In genomic region chr17:5491031-5491800, GRCm38 (mm10) we compare ENCODE assay signal across 8 mouse cellular contexts. TPM values are rescaled to one million over a fixed set of nuclear protein-coding genes. Genes with fewer than 3 reads are reported as not detected.
DNase-seq lines count a peak whose midpoint lies in the region; ATAC-seq and TF ChIP-seq lines count a peak whose summit lies in the region.

No protein-coding gene starts in this region.

- H3K79me2 ChIP-seq in C2C12 (ENCODE audit: control insufficient read depth, insufficient read depth) (no peaks in the 10 kb centered on the region), myocyte (ENCODE audit: control insufficient read depth, insufficient read depth) (no peaks in the 10 kb centered on the region)
- H3K79me2 ChIP-seq in liver, adult 2 months (ENCODE audit: control insufficient read depth, insufficient read depth, low read length): no peaks in the 10 kb centered on the region; the same call in 1 of the 2 replicates

- H3K4me3 ChIP-seq in C2C12 (ENCODE audit: insufficient read depth, poor library complexity, severe bottlenecking): peak overlapping the region; percentile 23
- H3K4me3 ChIP-seq in erythroblast, embryonic 14.5 days (replicated peaks): peak overlapping the region; percentile 93
- peak overlapping the region; percentile 64 for H3K4me3 ChIP-seq in heart, embryonic 11.5 days (ENCODE audit: low read depth, low read length)
- H3K4me3 ChIP-seq in kidney, embryonic 16.5 days (ENCODE audit: low read length): peak overlapping the region; percentile 77
- H3K4me3 ChIP-seq in liver, adult 2 months (ENCODE audit: insufficient read depth, low read depth, low read length): peak overlapping the region; percentile 76
- H3K4me3 ChIP-seq in myocyte: peak overlapping the region; percentile 33

- peak overlapping the region; percentile 45 for H3ac ChIP-seq in C2C12 (ENCODE audit: control insufficient read depth, insufficient read length, low read depth)
- H3ac ChIP-seq in myocyte (ENCODE audit: control insufficient read depth, insufficient read length): peak overlapping the region; percentile 33

- H3K4me1 ChIP-seq in erythroblast, embryonic 14.5 days (ENCODE audit: control insufficient read depth): peaks cover 51% of the 10 kb centered on the region
- H3K4me1 ChIP-seq in heart, embryonic 11.5 days (ENCODE audit: control insufficient read depth, insufficient read depth, low read length): peaks cover 7% of the 10 kb centered on the region
- H3K4me1 ChIP-seq in kidney, embryonic 16.5 days (ENCODE audit: insufficient read depth, low read length): peaks cover 3% of the 10 kb centered on the region; the same call in 1 of the 2 replicates
- H3K4me1 ChIP-seq in liver, adult 2 months (ENCODE audit: control insufficient read depth, insufficient read depth, low read length): peaks cover 8% of the 10 kb centered on the region

- DNase-seq in brain, embryonic 14.5 days (ENCODE audit: low read depth): peak; percentile 99
- peak; percentile 97 for DNase-seq in liver, adult 2 months (ENCODE audit: extremely low read depth, low read depth, low spot score)
- DNase-seq in splenic B cell, adult 2 months (ENCODE audit: low read depth, low spot score): peak; percentile 94

- peak overlapping the region; percentile 68 for H3K9ac ChIP-seq in heart, embryonic 11.5 days (ENCODE audit: low read depth, low read length)
- H3K9ac ChIP-seq in kidney, embryonic 16.5 days (replicated peaks; ENCODE audit: low read length): peak overlapping the region; percentile 77
- peak overlapping the region; percentile 79 for H3K9ac ChIP-seq in liver, adult 2 months (ENCODE audit: low read depth, low read length)

- peak; percentile 69; the same call in 1 of the 2 replicates for TF ChIP-seq POLR2A in brain, embryonic 14.5 days (IDR thresholded peaks at IDR 0.05; ENCODE audit: borderline replicate concordance, extremely low read depth, insufficient read depth, insufficient read length, poor library complexity, severe bottlenecking)
- TF ChIP-seq POLR2A in liver, adult 2 months (IDR thresholded peaks at IDR 0.05; ENCODE audit: extremely low read depth, insufficient read depth, low read length): peak; percentile 83
- TF ChIP-seq POLR2A in myocyte (IDR thresholded peaks at IDR 0.05; ENCODE audit: insufficient read length, low read depth): peak; percentile 31

- H3K4me2 ChIP-seq in heart, embryonic 11.5 days: peak overlapping the region; percentile 97
- H3K4me2 ChIP-seq in kidney, embryonic 16.5 days (replicated peaks; ENCODE audit: low read depth, low read length): peak overlapping the region; percentile 97
- peak overlapping the region; percentile 99 for H3K4me2 ChIP-seq in myocyte (ENCODE audit: low read depth)

- H3K79me3 ChIP-seq in C2C12 (ENCODE audit: low read depth): no peaks in the 10 kb centered on the region

- H3K9me3 ChIP-seq in erythroblast, embryonic 14.5 days (ENCODE audit: control insufficient read depth, low read length): no peaks in the 10 kb centered on the region
- H3K9me3 ChIP-seq in heart, embryonic 11.5 days (replicated peaks; ENCODE audit: control insufficient read depth, low read length): no peaks in the 10 kb centered on the region
- no peaks in the 10 kb centered on the region for H3K9me3 ChIP-seq in kidney, embryonic 16.5 days (ENCODE audit: low read length)

- TF ChIP-seq CTCF in C2C12 (IDR thresholded peaks at IDR 0.05; ENCODE audit: control insufficient read depth, insufficient read depth, insufficient read length): no peak
- no peak for TF ChIP-seq CTCF in brain, embryonic 14.5 days (IDR thresholded peaks at IDR 0.05; ENCODE audit: borderline replicate concordance, extremely low read depth, insufficient read depth, insufficient read length)
- TF ChIP-seq CTCF in liver, adult 2 months (IDR thresholded peaks at IDR 0.05; ENCODE audit: low read depth, low read length): no peak

- H3K27me3 ChIP-seq in C2C12 (ENCODE audit: control insufficient read depth, insufficient read depth, insufficient read length) (peaks cover 62% of the 10 kb centered on the region), myocyte (ENCODE audit: control insufficient read depth, insufficient read depth, insufficient read length) (peaks cover 37% of the 10 kb centered on the region)
- no peaks in the 10 kb centered on the region for H3K27me3 ChIP-seq in erythroblast, embryonic 14.5 days (ENCODE audit: control insufficient read depth)
- H3K27me3 ChIP-seq in heart, embryonic 11.5 days (ENCODE audit: control insufficient read depth, insufficient read depth, low read length): peaks cover 15% of the 10 kb centered on the region
- H3K27me3 ChIP-seq in kidney, embryonic 16.5 days (ENCODE audit: insufficient read depth, low read length): no peaks in the 10 kb centered on the region
- no peaks in the 10 kb centered on the region for H3K27me3 ChIP-seq in liver, adult 2 months (ENCODE audit: control insufficient read depth, insufficient read depth, low read length)
- H3K27me3 ChIP-seq in splenic B cell, adult 2 months (ENCODE audit: control insufficient read depth, insufficient read depth, low read length, poor library complexity, severe bottlenecking): no peaks in the 10 kb centered on the region

- under 1% methylated on average over 29 of the region's 29 CpGs for WGBS in heart, embryonic 11.5 days (ENCODE audit: insufficient replicate concordance)
- WGBS in kidney, embryonic 16.5 days: under 1% methylated on average over 29 of the region's 29 CpGs
- WGBS in liver, adult 2 months: under 1% methylated on average over 29 of the region's 29 CpGs

- H3K36me3 ChIP-seq in C2C12 (ENCODE audit: control insufficient read depth, insufficient read depth) (no peaks in the 10 kb centered on the region), myocyte (ENCODE audit: control insufficient read depth, insufficient read depth) (no peaks in the 10 kb centered on the region)
- H3K36me3 ChIP-seq in erythroblast, embryonic 14.5 days (ENCODE audit: control insufficient read depth): peaks cover 18% of the 10 kb centered on the region
- no peaks in the 10 kb centered on the region for H3K36me3 ChIP-seq in heart, embryonic 11.5 days (ENCODE audit: control insufficient read depth, insufficient read depth, low read length)
- no peaks in the 10 kb centered on the region for H3K36me3 ChIP-seq in kidney, embryonic 16.5 days (ENCODE audit: insufficient read depth, low read length)
- H3K36me3 ChIP-seq in liver, adult 2 months (ENCODE audit: control insufficient read depth, insufficient read depth, low read length): no peaks in the 10 kb centered on the region
- no peaks in the 10 kb centered on the region for H3K36me3 ChIP-seq in splenic B cell, adult 2 months (ENCODE audit: control insufficient read depth, insufficient read depth, low read length, poor library complexity, severe bottlenecking)

- H3K27ac ChIP-seq in heart, embryonic 11.5 days (ENCODE audit: low read depth, low read length): peak overlapping the region; percentile 70
- H3K27ac ChIP-seq in kidney, embryonic 16.5 days (ENCODE audit: low read length): peak overlapping the region; percentile 84
- H3K27ac ChIP-seq in liver, adult 2 months (replicated peaks; ENCODE audit: insufficient read depth, low read depth, low read length): peak overlapping the region; percentile 79

- ATAC-seq in heart, embryonic 11.5 days (replicated peaks; ENCODE audit: insufficient number of reproducible peaks, low FRiP score, low TSS enrichment): peak; percentile 79
- ATAC-seq in kidney, embryonic 16.5 days (ENCODE audit: low FRiP score, low TSS enrichment): peak; percentile 85

TF ChIP-seq in C2C12, 6 proteins besides CTCF, POLR2A, EP300 and RAD21:
- TF ChIP-seq MAX (IDR thresholded peaks at IDR 0.05) (no peak), FOSL1 (IDR thresholded peaks at IDR 0.05; ENCODE audit: insufficient read depth, low read length, poor library complexity, severe bottlenecking) (no peak), MYOG (IDR thresholded peaks at IDR 0.05; ENCODE audit: control insufficient read depth, extremely low read depth, insufficient read length) (no peak), MYOD1 (IDR thresholded peaks at IDR 0.05; ENCODE audit: control insufficient read depth, insufficient read length, low read depth) (no peak), USF1 (IDR thresholded peaks at IDR 0.05; ENCODE audit: low read depth) (no peak), CEBPB (IDR thresholded peaks at IDR 0.05; ENCODE audit: low read depth) (no peak)

TF ChIP-seq in myocyte, 11 proteins besides CTCF, POLR2A, EP300 and RAD21 (continues in another document):
- TF ChIP-seq TCF3 (IDR thresholded peaks at IDR 0.05; ENCODE audit: insufficient read length, low read depth): no peak
- no peak for TF ChIP-seq REST (IDR thresholded peaks at IDR 0.05; ENCODE audit: insufficient read depth, insufficient read length)
- no peak for TF ChIP-seq E2F4 (IDR thresholded peaks at IDR 0.05; ENCODE audit: insufficient read depth)
- no peak for TF ChIP-seq CEBPB (IDR thresholded peaks at IDR 0.05; ENCODE audit: insufficient read depth, poor library complexity, severe bottlenecking)
- TF ChIP-seq POLR2AphosphoS2 (IDR thresholded peaks at IDR 0.05; ENCODE audit: insufficient read length, low read depth): no peak
- TF ChIP-seq TCF12 (IDR thresholded peaks at IDR 0.05; ENCODE audit: insufficient read depth, poor library complexity, severe bottlenecking): no peak
- no peak for TF ChIP-seq USF1 (IDR thresholded peaks at IDR 0.05; ENCODE audit: low read depth)
- no peak for TF ChIP-seq SRF (IDR thresholded peaks at IDR 0.05; ENCODE audit: control insufficient read depth, insufficient read length, low read depth)
- no peak for TF ChIP-seq MYOD1 (IDR thresholded peaks at IDR 0.05; ENCODE audit: control insufficient read depth in 1 of 3, insufficient read length in 2 of 3, low read depth in 2 of 3)
- no peak for TF ChIP-seq MAX (IDR thresholded peaks at IDR 0.05; ENCODE audit: low read depth)

RNA-seq across cellular contexts. Expression of gene Zdhhc14, which starts 1.1 kb away (rescaled TPM):
- 0.01 TPM for polyA plus RNA-seq in C2C12 (2012; fragmentation: generic; extraction: Trizol)
- polyA plus RNA-seq in brain, embryonic 14.5 days (2012; rRNA removed): 2.8 and 6.2 TPM in 2 replicates
- polyA plus RNA-seq in erythroblast, embryonic 14.5 days (2012): 6.5 and 6.7 TPM in 2 replicates
- 1.6 and 1.8 TPM in 2 replicates for polyA plus RNA-seq in heart, embryonic 11.5 days (2014; fragmentation: Nextera tagmentation; extraction: Ambion mirVana)
- 1.4 and 2.5 TPM in 2 replicates for polyA plus RNA-seq in kidney, embryonic 16.5 days (2015; fragmentation: Nextera tagmentation; extraction: Ambion mirVana)
- total RNA-seq in liver, adult 2 months (2014; rRNA removed): 1.1 and 1.9 TPM in 2 replicates
- 0.76 and 0.99 TPM in 2 replicates for polyA plus RNA-seq in liver, adult 2 months (2012; rRNA removed)
- polyA plus RNA-seq in myocyte (2012; fragmentation: generic; extraction: Trizol): 0.86 TPM

RNA-seq across cellular contexts. Expression of gene Tmem242, which starts 51.2 kb away (rescaled TPM):
- polyA plus RNA-seq in C2C12 (2012; fragmentation: generic; extraction: Trizol) (67.8 TPM), myocyte (2012; fragmentation: generic; extraction: Trizol) (80.9 TPM)
- 26.7 and 35.9 TPM in 2 replicates for polyA plus RNA-seq in brain, embryonic 14.5 days (2012; rRNA removed)
- 1.8 and 2.8 TPM in 2 replicates for polyA plus RNA-seq in erythroblast, embryonic 14.5 days (2012)
- 121 and 139 TPM in 2 replicates for polyA plus RNA-seq in heart, embryonic 11.5 days (2014; fragmentation: Nextera tagmentation; extraction: Ambion mirVana)
- 140 and 141 TPM in 2 replicates for polyA plus RNA-seq in kidney, embryonic 16.5 days (2015; fragmentation: Nextera tagmentation; extraction: Ambion mirVana)
- 44.5 and 59.8 TPM in 2 replicates for total RNA-seq in liver, adult 2 months (2014; rRNA removed)
- polyA plus RNA-seq in liver, adult 2 months (2012; rRNA removed): 10.7 and 12.9 TPM in 2 replicates

Comparison
In these comparisons a context has a peak if more than half of its experiments do, and no peak if none do; other contexts are left out.
1. Peak in every context shown above with its lines: DNase-seq, ATAC-seq, H3K4me3 ChIP-seq and H3K27ac ChIP-seq.
2. H3K4me3 ChIP-seq: peak in every context shown above with its lines; median percentile 93 in erythroblast, embryonic 14.5 days; 77 in kidney, embryonic 16.5 days; 76 in liver, adult 2 months; 64 in heart, embryonic 11.5 days; 33 in myocyte; 23 in C2C12.
3. POLR2A ChIP-seq: peak in every context shown above with its lines; median percentile 83 in liver, adult 2 months; 69 in brain, embryonic 14.5 days; 31 in myocyte.